Mouse (Mus musculus): Measurements from ENCODE around the gene Hnf1a.

The Hnf1a gene

DNA sequence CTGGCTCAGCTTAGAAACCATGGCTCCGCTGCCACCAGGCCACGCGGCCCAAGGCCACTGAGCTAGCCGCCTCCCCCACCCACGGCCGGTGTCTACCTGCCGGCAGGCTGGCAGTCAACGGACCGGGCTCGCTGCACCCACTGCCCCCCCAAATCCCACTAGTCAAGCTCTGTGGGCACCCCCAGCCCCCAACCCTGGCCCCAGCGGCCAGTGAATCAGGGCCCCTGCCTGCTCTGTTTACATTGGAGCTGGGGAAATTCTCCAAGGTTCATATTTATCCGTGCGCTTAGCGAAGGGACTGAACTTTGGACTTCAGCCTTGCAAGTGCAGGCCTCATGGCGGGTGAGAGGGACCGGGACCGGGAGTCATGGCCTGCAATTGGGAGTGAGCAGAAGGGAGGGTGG is at the start of gene Hnf1a:
Gene Hnf1a (minus strand): TSS at position 271 of the 404 bp plus-strand sequence.
- DNase-seq (ENCODE audit: low spot score in 2 of 2): no peak

DNA sequence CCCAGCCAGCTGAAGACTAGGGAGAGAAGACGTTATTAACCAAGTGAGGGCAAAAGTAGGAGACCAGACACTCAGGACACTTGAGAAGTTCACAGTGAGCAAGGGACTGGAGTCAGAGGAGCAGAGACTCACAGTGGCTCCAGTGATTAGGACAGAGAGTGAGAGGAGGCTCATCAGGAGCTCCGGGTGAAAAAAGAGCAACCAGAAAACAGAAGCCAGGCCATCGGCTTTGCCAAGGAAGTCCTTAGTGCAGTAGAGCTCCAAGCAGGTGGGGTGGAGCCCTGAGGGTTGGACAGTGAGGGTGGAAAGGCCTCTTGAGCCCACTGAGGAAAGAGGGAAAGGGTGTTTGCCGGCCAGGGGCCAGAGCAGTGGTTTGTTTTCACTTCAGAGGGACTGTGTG is 47.9 kb upstream of the Hnf1a start:
- DNase-seq (ENCODE audit: low spot score in 2 of 2): no peak

DNA sequence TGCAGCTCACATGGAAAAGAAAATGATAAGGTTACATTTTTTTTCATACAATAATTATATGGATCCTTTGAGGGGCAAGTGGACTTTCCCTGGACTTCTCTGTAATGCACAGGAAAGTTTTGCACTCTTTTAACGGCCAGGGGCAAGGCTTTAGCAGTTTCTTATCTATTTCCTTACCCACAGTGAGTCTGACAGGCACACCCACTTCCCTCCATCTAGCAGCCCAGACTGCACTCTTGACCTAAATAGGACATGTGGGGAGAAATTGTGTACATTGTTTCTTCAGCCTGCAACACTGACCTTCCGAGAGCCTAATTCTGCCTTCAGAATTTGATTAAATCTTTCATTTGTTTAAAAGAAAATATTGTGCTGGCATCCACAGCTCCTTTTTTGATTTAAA is 47.4 kb upstream of the Hnf1a start:
- no peak for DNase-seq (ENCODE audit: low spot score in 2 of 2)

DNA sequence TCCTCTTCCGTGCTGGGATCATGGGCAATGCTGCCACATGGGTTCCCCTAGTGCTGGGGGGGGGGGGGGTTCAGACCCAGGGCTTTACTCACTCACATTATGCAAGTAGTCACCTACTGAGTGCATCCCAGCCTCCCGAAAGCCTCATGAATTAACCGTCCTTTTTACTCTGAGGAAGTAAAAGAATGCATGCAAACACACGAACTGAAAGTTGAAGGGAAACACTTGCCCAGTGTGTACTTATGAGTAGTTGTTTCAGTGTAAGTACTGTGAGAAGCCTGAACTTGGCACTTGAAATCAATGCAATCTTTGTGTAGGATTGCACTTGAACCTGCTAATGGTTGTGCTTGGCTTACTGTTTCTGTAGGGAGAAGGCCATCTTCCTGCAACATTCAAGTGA is 44.2 kb upstream of the Hnf1a start:
- no peak for DNase-seq (ENCODE audit: low spot score in 2 of 2)

DNA sequence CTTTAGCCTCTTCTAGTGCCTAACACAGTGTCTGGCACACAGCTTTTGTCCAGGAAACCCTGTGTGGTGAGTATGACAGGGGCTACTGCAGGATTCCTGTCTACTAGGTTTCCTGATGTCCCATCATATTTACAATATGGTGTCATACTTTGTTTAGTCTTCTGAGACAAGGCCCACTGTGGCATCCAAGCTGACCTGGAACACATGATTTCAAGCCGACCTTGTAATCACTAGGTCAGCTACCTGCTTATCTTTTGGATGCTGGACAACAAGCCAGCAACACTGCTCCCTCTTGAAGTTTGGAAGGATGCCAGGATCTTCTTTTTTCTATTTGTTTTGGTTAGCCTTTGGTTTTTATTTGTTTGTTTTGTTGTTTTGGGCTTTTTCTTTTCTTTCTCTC is 43.7 kb upstream of the Hnf1a start:
- no peak for DNase-seq (ENCODE audit: low spot score in 2 of 2)

DNA sequence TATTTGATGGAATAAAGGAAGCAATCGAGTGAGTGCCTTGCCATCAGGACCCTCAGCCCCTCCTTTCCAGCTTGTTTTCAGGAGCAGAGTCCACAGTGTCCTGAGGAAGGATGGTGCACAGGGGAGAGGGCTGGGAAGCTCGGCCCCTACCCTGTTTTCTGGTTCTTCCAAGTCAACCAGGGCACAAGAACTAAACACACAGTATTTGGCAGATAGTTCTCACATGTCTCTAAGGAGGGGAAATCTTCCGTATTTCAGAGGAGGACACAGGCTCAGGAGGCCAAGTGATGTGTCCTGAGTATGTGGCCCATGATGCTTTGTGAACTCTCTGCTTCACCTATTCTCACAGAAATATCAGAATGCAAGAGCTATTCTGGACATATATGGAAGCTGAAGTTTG is 42.5 kb upstream of the Hnf1a start:
- DNase-seq (ENCODE audit: low spot score in 2 of 2): no peak

DNA sequence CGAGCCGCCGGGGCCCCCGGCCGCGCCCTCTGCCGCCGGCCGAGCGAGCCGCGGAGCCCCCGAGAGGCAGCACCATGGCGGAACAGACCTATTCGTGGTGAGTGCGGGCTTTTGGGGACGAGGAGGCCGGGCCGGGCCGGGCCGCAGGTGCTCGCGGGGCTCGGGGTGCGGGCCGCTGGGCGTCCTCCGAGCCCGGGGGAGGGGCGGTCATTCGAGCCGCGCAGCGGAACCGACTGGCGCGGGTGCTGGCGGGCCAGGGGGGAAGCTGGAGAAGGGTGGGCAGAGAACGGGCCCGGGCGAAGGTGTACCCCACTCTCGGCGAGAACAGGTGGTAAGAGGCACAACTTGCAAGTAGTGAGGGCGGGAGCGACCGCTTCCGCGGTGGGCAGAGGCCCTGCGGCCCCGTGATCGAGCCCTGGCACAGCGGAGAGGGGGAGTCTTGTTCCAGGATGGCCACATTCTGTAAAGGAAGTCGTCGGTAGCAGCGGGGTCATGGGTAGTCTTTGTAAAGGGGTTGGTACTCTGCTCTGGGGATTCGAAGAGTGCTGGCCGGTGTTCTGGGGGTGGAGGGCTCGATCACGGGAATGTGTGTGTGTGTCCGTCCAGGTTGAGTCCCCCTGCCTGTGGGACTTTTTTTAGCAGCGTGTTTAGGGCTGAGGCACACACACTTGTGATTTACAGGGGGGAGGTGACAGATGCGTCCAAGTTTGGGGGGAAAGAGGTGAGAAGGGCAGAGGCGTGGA is 40.8 kb upstream of the Hnf1a start:
- DNase-seq (ENCODE audit: low spot score in 2 of 2): peak; percentile 29 to 42

DNA sequence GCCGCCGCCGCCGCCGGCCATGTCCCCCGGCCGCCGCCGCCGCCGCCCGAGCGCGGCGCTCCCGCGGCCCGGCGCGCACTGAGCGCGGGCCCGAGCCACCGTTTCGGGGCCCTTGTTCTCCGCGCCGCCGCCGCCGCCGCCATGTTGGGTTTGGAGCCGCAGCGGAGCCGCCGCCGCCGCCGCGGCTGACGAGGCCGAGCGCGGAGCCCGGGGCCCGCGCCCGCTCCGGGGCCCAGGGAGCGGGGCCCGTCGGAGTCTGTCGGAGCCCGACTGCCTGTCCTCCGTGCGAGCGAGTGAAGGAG is 40.3 kb upstream of the Hnf1a start:
- DNase-seq (ENCODE audit: low spot score in 2 of 2): peak in 1 of 2 experiments; percentile 14

DNA sequence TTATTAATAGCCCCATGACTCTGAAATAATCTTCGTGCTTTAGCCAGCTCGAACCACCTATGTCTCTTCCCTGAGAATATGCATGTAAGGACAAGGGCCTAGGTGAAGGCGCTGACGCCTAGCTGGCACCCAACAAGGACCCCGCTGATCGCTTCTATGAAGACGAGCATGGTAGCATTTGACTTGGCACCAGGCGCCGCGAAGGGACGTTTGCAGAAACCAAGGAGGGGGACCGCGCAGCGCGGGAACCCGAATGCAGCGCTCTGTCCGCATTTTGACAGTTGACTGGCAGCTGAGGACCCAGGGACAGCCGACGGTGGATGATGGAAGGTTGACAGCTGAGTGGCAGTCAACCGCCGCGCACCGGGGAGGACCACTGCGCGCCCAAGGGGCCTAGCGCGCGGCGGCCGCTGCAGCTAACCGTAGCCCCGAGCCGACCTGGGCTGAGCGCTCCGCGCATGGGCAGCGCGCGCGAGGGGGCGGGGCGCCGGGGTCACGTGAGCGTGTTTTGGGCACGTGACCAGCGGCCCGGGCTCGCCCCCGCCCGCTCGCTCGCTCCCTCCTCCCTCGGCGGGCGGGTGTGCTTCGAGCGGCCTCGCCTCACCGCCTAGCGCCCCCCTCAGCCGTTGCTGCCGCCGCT is 39.8 kb upstream of the Hnf1a start, which contains the start of gene Sppl3:
Gene Sppl3 (plus strand): TSS at position 561 of the 640 bp plus-strand sequence.
- peak; percentile 88 to 94 for DNase-seq (ENCODE audit: low spot score in 2 of 2)

DNA sequence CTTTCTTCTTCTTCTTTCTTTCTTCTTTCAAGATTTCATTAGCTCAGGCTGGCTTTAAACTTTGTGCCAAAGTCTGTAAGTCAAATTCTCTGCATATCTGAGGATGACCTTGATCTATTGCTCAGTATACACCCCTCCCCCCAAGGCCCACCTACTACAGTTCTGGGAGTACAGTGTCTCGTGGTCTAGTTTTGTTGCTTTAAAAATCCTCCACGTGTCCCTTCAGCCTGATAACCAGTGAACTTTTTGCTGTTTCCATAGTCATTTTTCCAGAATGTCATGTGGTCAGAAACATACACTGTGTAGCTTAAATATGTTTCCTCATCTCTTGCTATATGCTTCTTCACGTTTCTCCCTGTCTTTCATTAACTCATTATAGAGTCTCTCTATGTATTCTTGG is 39.1 kb upstream of the Hnf1a start:
- DNase-seq (ENCODE audit: low spot score in 2 of 2): no peak

DNA sequence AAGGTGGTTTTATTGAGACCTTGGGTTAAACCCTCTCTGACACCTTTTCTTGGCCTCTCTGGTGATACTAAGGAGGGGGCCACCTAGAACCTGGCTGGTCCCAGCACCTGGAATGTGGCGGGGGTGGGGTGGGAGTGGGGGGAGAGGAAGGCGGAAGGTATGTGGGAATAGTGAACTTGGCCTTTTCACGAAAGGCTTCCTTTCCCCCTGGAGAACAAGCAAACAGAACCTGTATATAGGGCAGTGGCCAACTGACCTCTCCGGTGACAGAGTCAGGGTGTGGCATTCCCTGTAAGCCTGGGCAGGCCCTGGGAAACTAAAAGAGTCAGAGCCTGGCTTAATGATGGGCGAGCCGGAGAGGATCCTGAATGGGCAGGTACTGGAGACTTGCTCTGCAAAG is 38.2 kb upstream of the Hnf1a start:
- DNase-seq (ENCODE audit: low spot score in 2 of 2): no peak

DNA sequence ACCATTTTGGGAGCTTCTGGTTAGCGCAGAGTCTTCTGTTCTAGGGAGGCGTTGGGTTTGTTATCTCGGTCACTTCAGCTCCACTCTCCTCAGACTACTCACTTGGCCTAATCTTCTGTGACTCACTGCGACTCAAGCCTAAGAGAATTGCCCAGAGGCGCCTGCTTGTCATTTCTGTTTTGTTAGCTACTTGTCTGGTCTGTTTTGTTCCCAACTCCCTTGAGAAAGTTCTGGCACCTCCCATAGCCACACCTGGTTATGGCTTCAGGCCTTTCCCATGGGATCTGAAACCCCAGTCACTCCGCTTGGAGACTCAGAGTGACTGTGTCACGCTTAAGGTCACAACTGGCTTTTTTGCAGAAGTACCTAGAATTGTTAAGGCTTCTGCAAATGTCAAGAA is 37.4 kb upstream of the Hnf1a start:
- no peak for DNase-seq (ENCODE audit: low spot score in 2 of 2)

DNA sequence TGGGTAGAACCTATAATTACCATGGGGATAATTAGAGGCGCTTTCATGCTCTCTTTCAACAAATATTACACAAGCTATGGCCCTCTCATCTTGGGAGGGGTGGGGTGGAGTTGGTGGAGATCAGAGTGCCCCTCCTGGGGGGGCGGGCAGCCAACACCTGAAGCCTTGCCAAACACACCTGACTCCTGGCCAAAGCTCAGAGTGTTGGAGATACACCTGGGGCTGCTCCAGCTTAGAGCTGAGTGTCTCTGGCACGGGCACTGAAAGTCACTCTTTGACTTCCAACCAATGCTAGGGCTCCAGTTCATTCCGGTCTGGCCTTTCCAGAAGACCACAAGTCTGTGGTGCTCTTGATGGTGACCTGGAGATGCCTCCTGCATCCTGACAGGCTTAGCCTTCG is 36.9 kb upstream of the Hnf1a start:
- DNase-seq (ENCODE audit: low spot score in 2 of 2): no peak

DNA sequence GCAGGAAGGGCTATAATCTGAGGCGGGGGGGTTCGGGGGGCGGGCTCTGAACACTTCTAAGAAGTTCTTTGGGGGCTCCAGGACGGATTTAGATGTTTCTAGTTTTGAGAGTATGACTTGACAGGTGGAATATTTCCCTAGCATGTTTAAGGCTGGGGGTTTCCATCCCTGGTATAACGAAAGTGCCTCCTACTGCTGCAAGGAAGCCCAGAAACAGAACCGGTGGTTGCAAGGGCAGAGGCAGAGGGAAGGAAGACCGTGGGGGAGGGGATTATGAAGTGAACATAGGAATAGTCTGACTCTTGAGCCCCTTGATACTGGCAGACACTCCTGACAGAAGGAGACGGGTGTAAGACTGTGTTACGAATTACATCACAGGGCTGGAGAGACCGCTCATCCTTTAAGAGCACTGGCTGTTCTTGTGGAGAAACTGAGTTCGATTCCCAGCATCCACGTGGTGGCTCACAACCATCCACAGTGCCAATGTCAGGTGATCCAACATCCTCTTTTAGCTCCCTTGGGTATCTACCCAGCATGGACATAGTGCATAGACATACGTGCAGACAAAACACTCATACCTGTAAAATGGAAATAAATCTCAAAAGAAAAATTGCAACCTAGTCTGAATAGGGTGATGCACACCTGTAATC is 32.5 kb upstream of the Hnf1a start:
- no peak for DNase-seq (ENCODE audit: low spot score in 2 of 2)

DNA sequence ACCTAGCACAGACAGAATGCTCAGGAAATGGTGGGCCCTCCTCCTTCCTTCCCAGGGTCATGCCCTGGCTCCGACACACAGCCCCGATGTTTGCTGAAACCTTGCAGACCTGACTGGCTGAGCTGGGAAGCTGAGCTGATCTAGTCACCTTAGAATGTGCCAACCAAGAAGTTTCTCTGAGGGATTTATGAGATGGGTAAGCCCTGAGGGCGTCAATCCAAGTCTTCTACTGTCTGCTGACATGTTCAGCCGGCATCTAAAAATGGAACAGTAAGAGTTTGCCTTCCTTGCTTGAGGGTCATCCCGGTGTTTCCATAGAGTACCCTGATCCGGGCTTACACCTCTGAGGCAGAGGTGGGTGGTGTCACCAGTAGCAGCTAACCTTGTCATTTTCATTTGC is 31.9 kb upstream of the Hnf1a start:
- no peak for DNase-seq (ENCODE audit: low spot score in 2 of 2)

DNA sequence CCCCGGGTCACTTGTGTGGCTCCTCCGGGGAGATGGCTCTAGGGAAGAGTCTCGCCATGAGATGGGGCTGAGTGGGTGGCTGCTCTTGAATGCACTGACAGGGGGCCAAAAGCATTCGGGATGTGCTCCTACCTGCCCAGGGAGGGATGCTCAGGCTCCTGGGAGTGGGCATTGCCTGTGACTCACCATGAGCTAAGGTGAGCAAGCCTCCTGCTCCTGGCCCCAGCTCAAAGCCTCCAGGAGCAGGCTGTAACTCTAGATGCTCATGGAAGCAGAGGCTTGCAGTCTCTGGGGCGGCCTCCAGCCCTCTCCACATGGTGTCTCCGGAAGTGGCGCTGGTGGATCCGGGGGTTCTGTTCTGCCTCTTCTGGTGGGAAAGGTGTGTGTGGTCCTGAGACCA is 30.6 kb upstream of the Hnf1a start:
- no peak for DNase-seq (ENCODE audit: low spot score in 2 of 2)

DNA sequence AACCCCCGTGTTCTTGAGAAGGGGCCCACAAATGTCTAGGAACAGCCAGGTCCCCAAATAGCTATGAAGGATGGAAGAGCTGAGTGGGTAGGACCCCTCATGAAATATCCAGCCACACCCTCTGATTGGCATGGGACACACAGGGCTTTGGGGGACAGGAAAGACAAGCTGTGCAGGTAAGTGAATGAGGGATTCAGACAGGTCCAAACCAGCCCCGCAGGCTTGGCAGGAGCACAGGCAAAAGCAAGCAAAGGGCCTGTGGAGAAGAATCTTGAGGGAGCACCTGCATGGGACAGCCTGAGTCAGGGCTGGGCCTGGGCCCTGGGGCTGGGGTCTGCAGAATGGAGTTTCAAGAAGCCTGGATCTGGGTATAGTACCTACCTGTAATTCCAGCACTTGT is 29.6 kb upstream of the Hnf1a start:
- no peak for DNase-seq (ENCODE audit: low spot score in 2 of 2)

DNA sequence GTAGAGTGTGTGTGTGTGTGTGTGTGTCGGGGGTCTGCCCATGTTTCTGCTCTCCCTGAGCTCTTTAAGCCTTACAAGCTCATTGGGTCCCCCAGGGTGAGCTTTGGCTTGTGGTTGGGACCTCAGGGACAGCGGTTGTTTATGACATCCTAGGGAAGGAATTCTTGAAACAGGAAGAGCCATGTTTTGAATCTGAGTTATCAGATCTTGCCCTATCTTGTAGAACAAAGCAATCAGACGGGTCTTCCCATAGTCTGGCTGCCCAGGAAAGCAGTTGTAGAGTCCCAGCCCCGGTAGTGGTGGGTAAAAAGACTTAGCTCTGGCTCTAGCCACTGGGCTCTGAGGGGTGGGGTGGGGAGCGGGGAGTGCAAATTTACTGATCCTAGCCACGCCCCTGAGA is 26.4 kb upstream of the Hnf1a start:
- DNase-seq (ENCODE audit: low spot score in 2 of 2): no peak

DNA sequence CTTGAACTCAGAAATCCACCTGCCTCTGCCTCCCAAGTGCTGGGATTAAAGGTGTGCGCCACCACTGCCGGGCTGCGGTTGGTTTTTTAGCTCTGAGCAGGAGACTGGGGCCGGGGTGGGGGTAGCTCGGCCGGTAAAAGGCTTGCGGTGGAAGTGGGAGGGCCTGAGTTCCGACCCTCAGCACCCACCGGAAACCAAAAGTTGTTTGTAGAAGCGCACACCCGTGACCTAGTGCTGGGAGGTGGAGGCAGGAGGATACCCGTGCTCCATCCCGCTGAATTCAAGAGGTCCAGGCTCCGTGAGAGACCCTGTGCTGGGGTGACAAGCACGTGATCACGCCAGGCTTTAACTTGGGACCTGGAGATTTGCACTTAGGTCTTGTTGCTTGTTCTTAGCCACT is 25.6 kb upstream of the Hnf1a start:
- DNase-seq (ENCODE audit: low spot score in 2 of 2): no peak

DNA sequence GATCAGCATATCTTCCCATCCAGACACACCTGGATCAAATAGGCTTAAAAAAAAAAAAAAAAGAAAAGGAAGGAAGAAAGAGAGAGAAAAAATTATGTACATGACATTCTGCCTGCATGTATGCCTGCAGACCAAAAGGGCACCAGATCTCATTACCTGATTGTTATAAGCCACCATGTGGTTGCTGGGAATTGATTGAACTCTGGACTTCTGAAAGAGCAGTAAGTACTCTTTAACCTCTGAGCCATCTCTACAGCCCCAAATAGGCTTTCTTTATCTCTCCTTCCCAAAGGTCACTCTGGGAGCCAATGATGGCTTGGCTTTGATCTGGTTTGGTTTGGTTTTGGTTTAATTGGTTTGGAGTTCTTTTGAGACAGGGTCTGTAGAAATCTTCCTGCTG is 14.2 kb upstream of the Hnf1a start:
- no peak for DNase-seq (ENCODE audit: low spot score in 2 of 2)

DNA sequence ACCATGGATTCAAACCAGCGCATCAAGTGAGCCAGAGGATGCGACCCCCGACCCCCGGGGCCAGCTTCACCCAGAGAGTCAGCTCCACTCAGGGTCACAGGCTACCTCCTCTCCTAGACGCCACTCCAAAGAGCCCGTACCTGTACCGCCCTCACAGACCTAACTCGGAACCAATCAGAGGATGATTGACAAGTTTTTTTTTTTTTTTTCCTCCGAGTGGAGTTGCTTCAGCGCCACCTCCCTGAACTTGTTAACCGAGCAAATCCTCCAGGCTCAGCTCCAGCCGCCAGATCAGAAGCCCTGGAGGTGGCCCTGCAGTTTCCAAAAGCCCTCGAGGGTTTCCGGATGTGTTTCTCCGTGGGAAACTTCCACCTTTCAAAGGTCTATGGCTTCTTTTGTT is 11.1 kb upstream of the Hnf1a start:
- DNase-seq (ENCODE audit: low spot score in 2 of 2): no peak

DNA sequence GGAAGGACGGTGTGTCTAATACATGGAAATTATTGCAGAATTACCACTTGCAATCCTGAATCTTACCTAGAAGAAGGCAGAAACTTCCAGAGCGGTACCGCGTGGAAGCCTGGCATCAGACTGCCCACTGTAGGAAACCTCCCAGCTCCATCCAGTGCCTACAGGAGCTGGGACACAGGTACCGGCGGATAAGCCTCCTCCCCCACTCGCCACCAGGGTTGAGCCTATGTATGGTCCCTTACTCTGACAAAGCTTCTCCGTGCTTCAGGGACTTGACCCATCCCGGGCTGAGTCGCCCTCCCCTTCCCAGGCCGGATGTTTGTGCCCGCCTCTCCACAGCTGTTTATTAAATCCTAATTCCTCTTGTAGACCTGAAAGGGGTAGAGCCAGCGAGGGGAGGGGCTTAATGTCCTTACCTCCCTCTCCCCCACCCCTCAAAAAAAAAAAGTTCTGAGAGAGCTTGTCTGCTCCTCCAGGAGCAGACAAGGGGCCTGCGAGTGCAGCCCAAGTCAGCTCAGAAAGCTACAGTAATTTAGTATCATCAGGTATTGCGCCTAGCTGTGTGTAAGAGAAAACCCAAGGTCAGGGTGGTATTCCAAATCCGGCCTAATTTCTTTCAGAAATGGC is 9.3 kb upstream of the Hnf1a start:
- no peak for DNase-seq (ENCODE audit: low spot score in 2 of 2)

Data from frontal cortex, postnatal 36 days (tissue).